Mouse (Mus musculus) CH12.LX (cell line): ENCODE data around the gene Tmem38b.

ENCODE experiments used
- BHLHE40 ChIP-seq: IDR thresholded peaks from 2 replicates; pipeline ENCODE4 v1.6.1; 2011; ENCODE audit warnings: mild to moderate bottlenecking, low read depth, low read length, improper control_type of control experiment
- CHD1 ChIP-seq: IDR thresholded peaks from 2 replicates; pipeline ENCODE4 v1.6.1; 2012; ENCODE audit warnings: low read depth, low read length, improper control_type of control experiment, inconsistent platforms
- CTCF ChIP-seq, 2 experiments: IDR thresholded peaks in 1 of 2; conservative IDR thresholded peaks in 1 of 2; 2 replicates each; pipeline ENCODE4 v1.5.1; 2011 to 2012; ENCODE audit warnings: low read depth in 2 of 2, low read length in 2 of 2, improper control_type of control experiment in 1 of 2, inconsistent platforms in 1 of 2, mild to moderate bottlenecking in 1 of 2, moderate library complexity in 1 of 2
- HCFC1 ChIP-seq: IDR thresholded peaks from 2 replicates; pipeline ENCODE4 v1.6.1; 2012; ENCODE audit warnings: low read depth, mild to moderate bottlenecking, inconsistent platforms, low read length, improper control_type of control experiment
- KAT2A ChIP-seq: IDR thresholded peaks from 2 replicates; pipeline ENCODE4 v1.6.1; 2012; ENCODE audit warnings: low read length, improper control_type of control experiment, inconsistent platforms; ENCODE audit not compliant: insufficient replicate concordance
- MXI1 ChIP-seq: IDR thresholded peaks from 2 replicates; pipeline ENCODE4 v1.6.1; 2011; ENCODE audit warnings: mild to moderate bottlenecking, low read depth, low read length, improper control_type of control experiment
- POLR2A ChIP-seq: IDR thresholded peaks from 2 replicates; pipeline ENCODE4 v1.6.1; 2011; ENCODE audit warnings: low read depth, mild to moderate bottlenecking, improper control_type of control experiment, low read length
- SMC3 ChIP-seq: IDR thresholded peaks from 2 replicates; pipeline ENCODE4 v1.6.1; 2011; ENCODE audit warnings: low read depth, low read length, improper control_type of control experiment
- UBTF ChIP-seq: IDR thresholded peaks from 2 replicates; pipeline ENCODE4 v1.6.1; 2012; ENCODE audit warnings: low read depth, mild to moderate bottlenecking, inconsistent platforms, low read length, improper control_type of control experiment, moderate library complexity

DNA sequence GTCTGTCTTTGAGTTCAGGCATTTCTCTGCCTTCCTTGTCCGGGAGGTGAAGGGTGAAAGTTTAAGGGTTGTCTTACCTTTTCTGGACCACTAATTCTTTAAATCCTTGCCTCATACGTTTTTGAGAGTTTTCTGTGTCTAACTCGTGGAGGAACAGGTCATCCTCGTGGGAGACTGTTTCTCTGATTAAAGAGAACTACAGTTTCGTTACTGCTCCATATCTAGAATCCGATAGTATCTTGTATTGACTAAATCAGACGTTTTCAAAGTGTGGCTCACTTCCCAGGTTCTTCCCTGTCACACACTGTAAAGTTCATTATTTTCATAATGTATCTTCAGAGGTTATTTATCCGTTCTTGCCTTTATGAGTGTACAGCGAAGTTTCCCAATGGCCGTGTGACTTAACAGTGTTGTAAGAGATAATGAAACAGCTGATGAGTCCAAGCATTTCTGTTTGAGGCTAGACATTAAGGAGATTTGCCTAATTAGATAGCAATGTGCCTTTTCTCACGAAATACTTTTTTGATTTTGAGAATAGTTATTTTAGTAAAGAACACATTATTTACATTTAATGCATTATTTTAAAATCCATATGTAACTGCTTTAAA, 900 bp downstream of the Tmem38b start:
- TF ChIP-seq POLR2A (no peak), CTCF (conservative IDR thresholded peaks at IDR 0.05 in 1 of 2, IDR thresholded peaks at IDR 0.05 in 1 of 2; ENCODE audit: low read depth in 2 of 2, low read length in 2 of 2) (no peak), KAT2A (no peak), BHLHE40 (no peak), UBTF (no peak), CHD1 (no peak), SMC3 (no peak), HCFC1 (no peak), MXI1 (no peak)
